Mouse (Mus musculus): ENCODE data around the gene Cp. TPM values are rescaled to one million over a fixed set of nuclear protein-coding genes. Genes with fewer than 3 reads are reported as not detected.
"Not testable (repeated sequence)": the region's sequence is repeated elsewhere in the genome, so short reads cannot be mapped to it uniquely, and the experiment has no call there.

Cp gene
- total RNA-seq, 2 experiments from 2014 or later = 11.5 to 16.2 TPM

DNA sequence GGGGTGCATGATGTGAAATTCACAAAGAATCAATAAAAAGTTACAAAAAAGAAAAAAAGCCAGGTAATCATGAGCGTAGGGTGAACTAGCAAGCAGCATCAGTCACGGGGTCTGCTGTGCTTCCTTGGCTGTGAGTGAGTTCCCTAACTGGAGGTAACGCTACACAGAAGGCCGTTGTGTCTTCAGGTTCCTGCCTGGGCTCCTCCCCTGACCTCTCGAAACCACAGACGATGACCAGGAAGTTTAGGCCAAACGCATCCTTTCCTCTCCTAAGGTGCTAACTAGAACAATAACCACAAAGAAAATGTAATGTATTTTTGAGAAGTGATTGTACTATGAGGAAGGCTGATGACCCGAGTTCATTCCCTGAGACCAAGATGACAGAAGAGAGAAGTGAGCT, 47.6 kb downstream of the Cp start:
- no peak for DNase-seq (ENCODE audit: low spot score in 2 of 2)

DNA sequence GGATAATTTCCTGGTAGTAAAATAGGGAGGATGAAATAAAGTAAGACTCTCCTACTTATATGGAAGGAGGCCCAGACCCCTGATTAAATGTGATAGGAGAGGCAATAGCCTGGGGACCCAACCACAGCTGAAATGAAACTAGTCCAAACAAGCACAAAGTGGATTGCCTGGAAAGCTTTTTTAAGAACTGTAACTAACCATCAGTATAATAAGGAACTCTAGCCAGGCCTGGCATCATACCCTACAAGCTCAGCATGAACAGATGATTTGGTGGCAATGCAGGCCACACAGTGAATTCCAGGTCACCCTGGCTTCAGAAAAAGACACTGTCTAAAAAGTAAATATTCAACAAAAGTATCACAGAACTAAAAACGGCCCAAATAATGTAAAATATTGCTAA, 48.8 kb downstream of the Cp start:
- no peak for DNase-seq (ENCODE audit: low spot score in 2 of 2)

DNA sequence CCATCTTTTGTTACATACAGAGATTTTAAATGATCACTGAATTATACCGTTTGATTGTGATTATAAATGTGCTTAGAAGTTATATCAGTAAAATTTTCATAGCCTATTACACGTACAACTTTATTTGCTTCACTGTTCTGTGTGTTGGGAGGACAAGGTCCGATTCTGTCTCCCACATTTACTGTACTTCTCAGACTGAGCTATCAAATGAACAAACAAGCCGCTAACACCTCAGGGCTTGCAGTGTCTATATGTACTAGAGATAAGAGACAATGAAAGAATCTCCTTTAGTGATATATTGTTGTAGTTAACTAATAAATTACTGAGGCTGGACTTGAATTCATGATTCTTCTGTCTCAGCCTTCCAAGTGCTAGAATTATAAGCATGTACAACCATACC, 50.4 kb downstream of the Cp start:
- DNase-seq (ENCODE audit: low spot score in 2 of 2) = no peak

GRCm38 (mm10) chr3:20007759-20008158, 50.9 kb downstream of the Cp start:
- DNase-seq (ENCODE audit: low spot score in 2 of 2) = no peak

DNA sequence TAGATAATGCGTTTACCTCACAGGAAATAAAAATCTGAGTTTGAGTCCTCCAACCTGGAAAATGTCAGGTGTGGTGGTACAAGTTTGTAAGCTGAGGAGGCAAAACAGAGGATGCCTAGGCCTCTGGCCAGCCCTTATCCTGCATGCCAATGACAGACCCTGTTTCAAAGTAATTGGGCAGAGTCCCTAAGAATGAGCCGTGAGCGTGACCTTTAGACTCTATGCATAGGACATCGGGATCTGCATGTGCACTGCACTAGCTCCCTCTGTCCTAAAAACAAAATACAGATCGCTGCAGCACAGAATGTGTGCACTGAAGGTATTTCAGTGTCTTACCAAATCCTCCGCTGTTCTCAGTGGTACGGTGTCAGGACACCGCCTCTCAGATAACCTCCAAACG, 53.6 kb downstream of the Cp start:
- DNase-seq (ENCODE audit: low spot score in 2 of 2) = no peak

DNA sequence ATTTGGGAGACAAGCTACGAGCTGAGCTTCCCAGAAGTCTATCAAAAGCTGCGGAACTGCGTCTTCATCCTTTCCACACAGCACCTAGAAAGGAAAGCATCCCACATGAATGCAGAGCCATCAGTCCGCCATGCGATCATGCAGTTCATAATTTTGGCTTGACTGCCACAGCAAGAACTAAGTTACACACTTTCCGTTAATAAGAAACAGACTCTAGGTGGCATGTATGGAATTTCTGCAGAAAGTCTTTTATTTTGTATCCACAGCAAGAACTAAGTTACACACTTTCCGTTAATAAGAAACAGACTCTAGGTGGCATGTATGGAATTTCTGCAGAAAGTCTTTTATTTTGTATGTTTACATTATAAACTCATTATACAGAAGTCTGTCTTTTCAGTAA, 54.1 kb downstream of the Cp start:
- DNase-seq (ENCODE audit: low spot score in 2 of 2) = not testable (repeated sequence)

- DNase-seq (ENCODE audit: low spot score in 2 of 2) = no peak
These were observed 57.6 kb downstream of the Cp start for GRCm38 (mm10) chr3:20014454-20014853.

DNA sequence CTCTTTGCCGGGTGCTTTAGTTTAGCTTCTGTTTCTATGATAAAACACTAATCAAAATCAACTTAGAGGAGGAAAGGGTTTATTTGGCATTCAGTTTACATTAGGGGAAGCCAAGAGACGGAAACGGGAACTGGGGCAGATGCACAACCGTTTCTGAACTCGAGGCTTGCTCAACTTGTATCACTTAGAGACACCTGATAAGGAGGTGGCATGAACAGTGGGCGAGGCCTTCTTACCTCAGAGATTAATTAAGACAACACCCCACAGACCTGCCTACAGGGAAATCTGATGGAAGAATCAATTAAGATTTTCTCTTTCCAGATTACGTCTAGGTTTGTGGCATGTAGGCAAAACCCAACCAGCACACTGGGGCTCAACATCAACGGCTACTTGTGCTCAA, 61.2 kb downstream of the Cp start:
- DNase-seq (ENCODE audit: low spot score in 2 of 2) = no peak

GRCm38 (mm10) chr3:20023832-20024231, 67.0 kb downstream of the Cp start:
- no peak for DNase-seq (ENCODE audit: low spot score in 2 of 2)

DNA sequence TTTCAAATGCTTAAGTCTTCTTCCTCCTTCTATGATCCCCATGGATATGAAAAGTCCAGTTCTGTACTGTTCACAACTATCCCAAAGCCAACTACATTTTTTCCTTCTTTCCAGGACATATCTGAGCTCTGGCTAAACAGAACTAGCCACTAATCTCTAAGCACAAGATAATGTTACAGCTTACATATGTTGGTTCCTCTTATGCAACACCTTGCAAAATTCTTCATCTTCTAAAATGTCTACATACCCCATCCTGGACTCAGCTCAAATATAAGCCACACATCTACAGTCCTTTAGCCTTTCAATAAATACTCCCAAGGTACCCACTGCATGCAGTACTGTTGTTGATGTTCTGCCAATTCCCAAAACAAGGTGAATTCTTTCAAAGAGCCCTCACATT, 69.6 kb downstream of the Cp start:
- DNase-seq (ENCODE audit: low spot score in 2 of 2) = no peak

DNA sequence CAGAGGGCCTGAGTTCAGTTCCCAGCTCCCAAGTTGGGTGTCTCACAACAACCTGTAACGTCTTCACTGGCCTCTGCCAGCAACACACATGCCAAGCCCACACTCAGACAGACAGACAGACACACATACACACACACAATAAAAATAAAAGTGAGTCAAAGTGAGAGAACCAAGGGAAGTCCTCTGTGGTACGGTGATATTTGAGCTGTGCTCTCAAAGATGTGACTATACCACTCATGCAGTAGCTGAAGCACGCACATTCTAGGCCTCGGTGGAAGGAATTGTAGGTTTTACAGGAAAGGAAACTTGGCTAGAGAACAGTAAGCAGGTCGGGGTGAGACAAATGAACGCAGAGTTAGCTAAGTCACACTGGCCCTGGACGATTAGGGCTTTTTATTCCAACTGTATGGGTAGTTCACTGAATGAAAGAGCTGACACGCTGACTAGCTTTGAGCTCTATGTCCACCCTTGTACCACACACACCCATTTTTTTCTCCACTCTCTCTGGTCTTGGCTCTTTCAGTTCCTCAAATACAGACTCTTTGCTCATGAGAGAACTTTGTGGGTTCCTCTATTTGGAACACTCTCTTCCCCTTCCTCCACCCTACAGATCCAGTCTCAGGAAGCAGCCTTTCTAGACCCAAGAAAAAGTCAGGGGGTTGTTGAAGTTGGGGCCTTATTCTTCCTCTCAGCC, 70.3 kb downstream of the Cp start:
- DNase-seq (ENCODE audit: low spot score in 2 of 2) = no peak

GRCm38 (mm10) chr3:20027788-20028187, 70.9 kb downstream of the Cp start:
- DNase-seq (ENCODE audit: low spot score in 2 of 2) = no peak

- DNase-seq (ENCODE audit: low spot score in 2 of 2) = no peak
These were observed 71.8 kb downstream of the Cp start for GRCm38 (mm10) chr3:20028640-20029039.

DNA sequence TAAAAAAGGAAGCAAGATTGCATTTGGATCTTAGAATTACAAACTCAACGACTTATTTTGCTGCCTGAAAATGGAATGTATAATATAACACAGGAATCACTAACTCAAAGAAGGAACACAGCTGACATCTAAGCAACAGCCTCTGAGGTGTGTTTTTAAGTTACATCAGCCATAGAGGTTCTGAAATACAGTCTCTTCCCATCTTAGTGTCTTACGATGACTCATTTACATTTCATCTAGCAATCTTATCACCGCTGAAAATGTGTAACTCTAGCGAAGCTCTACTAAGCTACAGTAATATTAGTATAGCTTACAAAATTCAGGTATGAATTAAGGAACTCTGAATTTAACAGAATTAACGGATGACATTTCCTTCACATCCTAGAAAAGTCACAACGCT, 74.0 kb downstream of the Cp start:
- DNase-seq (ENCODE audit: low spot score in 2 of 2) = no peak

GRCm38 (mm10) chr3:20033761-20034718, 77.2 kb downstream of the Cp start:
- no peak for DNase-seq (ENCODE audit: low spot score in 2 of 2)

DNA sequence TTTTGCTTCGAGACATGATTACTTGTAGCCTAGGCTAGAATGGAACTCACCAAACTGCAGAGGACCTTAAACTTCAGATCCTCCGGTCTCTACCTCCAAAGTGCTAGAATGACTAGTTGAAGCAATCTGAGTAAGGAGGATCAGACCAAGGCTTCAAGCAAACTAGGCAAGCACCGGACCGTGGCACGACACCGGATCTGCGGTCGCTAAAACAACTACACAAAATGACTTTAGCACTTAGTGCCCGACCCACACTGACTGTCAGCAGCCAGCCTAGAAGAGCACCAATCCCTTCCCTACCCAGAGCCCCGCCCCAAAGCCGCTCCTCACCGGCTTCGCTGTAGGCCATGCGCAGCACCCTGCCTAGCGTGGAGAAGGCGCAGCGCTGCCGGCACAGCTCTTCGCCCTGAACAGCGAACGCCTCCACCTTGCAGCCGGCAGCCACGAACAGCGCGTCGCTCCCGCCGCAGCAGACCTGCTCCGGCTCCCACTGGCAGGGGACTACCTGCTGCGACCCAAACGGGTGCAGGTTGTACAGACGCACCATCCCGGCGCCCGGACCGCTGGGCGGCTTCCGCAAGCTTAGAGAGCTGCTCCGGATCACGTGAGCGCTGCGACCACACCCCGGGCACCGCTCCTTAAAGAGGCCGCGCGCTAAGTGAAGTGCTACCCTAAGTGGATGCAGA, 78.0 kb downstream of the Cp start, which contains the start of gene Hps3:
Gene Hps3 (minus strand): TSS at position 597 of the 686 bp plus-strand sequence.
- DNase-seq (ENCODE audit: low spot score in 2 of 2) = peak; percentile 84 to 89

DNA sequence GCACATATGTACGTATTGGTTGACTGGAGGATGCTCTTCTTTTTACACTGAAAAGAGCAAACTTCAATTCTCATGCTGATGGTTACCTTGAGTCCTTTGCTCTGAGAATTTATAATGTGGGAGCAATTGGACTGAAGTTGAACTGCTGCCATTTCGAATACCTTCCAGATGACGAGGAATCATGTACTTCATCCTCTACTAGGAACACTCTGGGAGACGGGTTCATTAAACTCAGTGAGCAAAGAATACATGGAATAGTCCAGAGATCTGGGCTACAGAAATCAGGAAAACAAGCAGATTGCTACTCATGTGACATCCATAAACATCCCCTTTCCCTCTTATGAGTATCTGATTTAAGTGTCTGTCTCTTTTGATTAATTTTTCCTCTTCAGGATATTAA, 79.2 kb downstream of the Cp start:
- DNase-seq (ENCODE audit: low spot score in 2 of 2) = no peak

- DNase-seq (ENCODE audit: low spot score in 2 of 2) = not testable (repeated sequence)
These were observed 84.6 kb downstream of the Cp start for GRCm38 (mm10) chr3:20041461-20041860.

- DNase-seq (ENCODE audit: low spot score in 2 of 2) = not testable (repeated sequence)
These were observed 87.9 kb downstream of the Cp start for GRCm38 (mm10) chr3:20044736-20045135.

DNA sequence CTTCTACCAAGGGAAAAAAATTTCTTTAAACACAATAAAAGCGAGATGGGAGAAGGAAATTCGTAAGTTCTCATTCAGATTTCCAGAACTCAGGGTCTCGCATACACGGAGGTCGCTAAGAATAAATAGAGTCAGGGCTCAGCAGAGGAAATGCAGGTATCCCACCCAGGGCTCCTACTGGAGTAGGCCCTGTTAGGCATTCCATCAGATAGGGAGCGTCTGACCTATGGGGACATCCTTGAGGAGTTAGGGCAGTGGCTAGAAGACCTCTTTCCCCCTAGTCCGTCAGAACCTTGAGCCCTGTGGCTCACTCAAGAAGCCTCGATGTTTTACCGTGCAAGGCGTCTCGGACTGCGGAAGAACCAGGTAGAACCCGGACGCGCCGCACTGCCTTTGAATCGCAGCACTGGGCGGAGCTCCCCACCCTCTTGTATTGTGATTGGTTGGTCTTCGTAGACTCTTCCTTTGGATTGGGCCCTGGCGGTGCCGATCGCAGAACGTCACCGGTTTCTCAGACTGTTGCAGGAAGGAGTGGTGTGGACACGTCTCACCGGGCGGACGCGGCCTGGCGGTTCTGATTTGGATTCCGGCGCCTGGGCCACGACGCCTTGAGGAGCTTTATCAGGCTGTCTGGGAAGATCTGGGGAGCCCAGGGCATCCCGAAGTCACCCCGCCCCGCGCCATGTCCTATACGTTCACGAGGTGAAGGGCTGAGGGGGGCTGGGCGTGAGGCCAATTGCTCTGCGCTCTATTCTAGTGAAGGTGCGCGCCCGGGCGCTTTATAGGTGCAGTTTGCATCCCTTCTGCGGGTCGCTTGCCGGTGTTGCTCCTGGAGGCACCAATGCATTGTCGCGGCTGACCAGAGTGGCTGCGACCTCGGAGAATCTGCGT, 100.7 kb downstream of the Cp start, which contains the start of gene Hltf:
Gene Hltf (plus strand): TSS at position 506 of the 891 bp plus-strand sequence.
- DNase-seq (ENCODE audit: low spot score in 2 of 2) = peak; percentile 92 to 95

DNA sequence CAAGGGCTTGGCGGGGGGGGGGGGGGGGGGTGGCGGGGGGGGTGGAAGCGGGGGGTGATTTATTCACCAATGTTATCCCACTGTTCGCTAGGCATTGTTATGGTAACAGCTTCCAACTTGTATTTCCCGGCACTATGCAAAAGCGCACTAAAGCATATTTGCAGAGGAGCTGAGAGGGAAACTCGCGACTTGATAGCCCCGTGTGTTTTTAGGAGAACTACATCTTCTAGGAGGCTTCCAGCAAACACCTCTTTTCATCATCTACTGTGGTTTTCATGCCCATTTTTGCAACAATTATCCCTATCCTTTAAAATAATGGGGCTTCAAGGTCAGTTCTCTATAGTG, 101.3 kb downstream of the Cp start:
- DNase-seq (ENCODE audit: low spot score in 2 of 2) = no peak

Measured in left cerebral cortex, adult 18-20 months (tissue).